Mouse (Mus musculus) heart, adult 2 months (tissue): ENCODE data around the gene Inpp5a. TPM values are rescaled to one million over a fixed set of nuclear protein-coding genes. Genes with fewer than 3 reads are reported as not detected.

ENCODE experiments used
- DNase-seq, 2 experiments: peaks; one replicate each; pipeline ENCODE4 v3.0.0; 2021
- H3K27ac ChIP-seq: fragments of 200-600 bp; 2 replicates; pipeline ENCODE4 v1.8.1; 2022
- H3K27me3 ChIP-seq: fragments of 200-500 bp; 2 replicates; pipeline ENCODE4 v1.6.1; 2012; ENCODE audit warnings: mild to moderate bottlenecking, low read length, inconsistent platforms, mixed read lengths; ENCODE audit not compliant: control insufficient read depth, insufficient read depth
- H3K36me3 ChIP-seq: fragments of 200-500 bp; 2 replicates; pipeline ENCODE4 v1.6.1; 2012; ENCODE audit warnings: low read length, inconsistent platforms; ENCODE audit not compliant: control insufficient read depth, insufficient read depth
- H3K4me1 ChIP-seq: fragments of 200-500 bp; 2 replicates; pipeline ENCODE4 v1.6.1; 2011; ENCODE audit warnings: low read length; ENCODE audit not compliant: control insufficient read depth, insufficient read depth
- H3K4me3 ChIP-seq: fragments of 200-600 bp; 2 replicates; pipeline ENCODE4 v1.8.1; 2022
- H3K79me2 ChIP-seq: fragments of 200-500 bp; replicated peaks from 2 replicates; pipeline ENCODE4 v1.6.1; 2012; ENCODE audit warnings: mild to moderate bottlenecking, inconsistent platforms, low read length, moderate library complexity, mixed read lengths; ENCODE audit not compliant: control insufficient read depth, insufficient read depth
- H3K9ac ChIP-seq: fragments of 200-500 bp; 2 replicates; pipeline ENCODE4 v1.6.1; 2012; ENCODE audit warnings: low read depth, mild to moderate bottlenecking, control low read depth, inconsistent platforms, low read length, mixed read lengths
- CTCF ChIP-seq: fragments of 200-600 bp; IDR thresholded peaks from 2 replicates; pipeline ENCODE4 v1.8.1; 2022; ENCODE audit warnings: antibody characterized with exemption, mild to moderate bottlenecking, moderate library complexity
- EP300 ChIP-seq: fragments of 200-500 bp; IDR thresholded peaks from 2 replicates; pipeline ENCODE4 v1.6.1; 2011; ENCODE audit warnings: low read depth, low read length, control low read depth; ENCODE audit not compliant: insufficient read depth
- POLR2A ChIP-seq: fragments of 200-500 bp; IDR thresholded peaks from 2 replicates; pipeline ENCODE4 v1.6.1; 2011; ENCODE audit warnings: mild to moderate bottlenecking, low read depth, low read length, control low read depth; ENCODE audit not compliant: insufficient read depth
- WGBS: fragments of 180-500 bp; shearing (Covaris S2); methylation state at CpG from one replicate; pipeline ENCODE4 v1.1.7; 2018; 5-methylcytosine and 5-hydroxymethylcytosine counted together
- intact Hi-C: fragments of 180-260 bp; cut with DNase I; formaldehyde crosslinking; loops from one replicate; pipeline ENCODE4 v1.15.1; 2025
- polyA plus RNA-seq: library from polyadenylated mRNA; depleted of rRNA; stranded (reverse); fragments of >200 nt; gene quantifications from 2 replicates; pipeline ENCODE4 v1.2.3, GENCODE M21; 2012
- total RNA-seq, 2 experiments: library from RNA; stranded (reverse); gene quantifications; 2 replicates each; pipeline ENCODE4 v1.2.3; 2021

Gene Inpp5a
- total and polyA plus RNA-seq, 3 experiments: 134 to 306 (median 280) TPM

- peaks cover 21% of the 10 kb centered on the region for H3K36me3 ChIP-seq
- WGBS: 49% methylated on average over 13 of the region's 13 CpGs
- H3K79me2 ChIP-seq: no peaks in the 10 kb centered on the region
- peak; percentile 57 to 62 for DNase-seq
- H3K4me3 ChIP-seq: no peak overlapping the region
- peak overlapping the region; percentile 40; the same call in 1 of the 2 replicates for H3K9ac ChIP-seq
- peak overlapping the region; percentile 98 for H3K27ac ChIP-seq
- TF ChIP-seq EP300: no peak
- TF ChIP-seq CTCF: no peak
- intact Hi-C loops: loop anchor here (1.0 kb wide), 1 partner anchor 56 kb away; no protein-coding TSS in a partner anchor
- no peaks in the 10 kb centered on the region for H3K27me3 ChIP-seq
- H3K4me1 ChIP-seq: peaks cover 47% of the 10 kb centered on the region
These were observed 25.5 kb upstream of the Inpp5a start for GRCm38 (mm10) chr7:139363281-139364004.

GRCm38 (mm10) chr7:139364005-139364557 lies 24.8 kb upstream of the Inpp5a start:
- no peaks in the 10 kb centered on the region for H3K27me3 ChIP-seq
- TF ChIP-seq POLR2A: no peak; the same call in 1 of the 2 replicates
- peak; percentile 98 for TF ChIP-seq EP300
- no peak for TF ChIP-seq CTCF
- no peaks in the 10 kb centered on the region for H3K79me2 ChIP-seq
- H3K9ac ChIP-seq: peak overlapping the region; percentile 40
- H3K27ac ChIP-seq: peak overlapping the region; percentile 98
- no peak overlapping the region; the same call in 1 of the 2 replicates for H3K4me3 ChIP-seq
- peaks cover 51% of the 10 kb centered on the region for H3K4me1 ChIP-seq
- intact Hi-C loops: loop anchor here (1.0 kb wide), 1 partner anchor 57 kb away; no protein-coding TSS in a partner anchor
- WGBS: 4% methylated on average over 9 of the region's 9 CpGs
- DNase-seq: peak; percentile 86 to 89
- H3K36me3 ChIP-seq: peaks cover 22% of the 10 kb centered on the region

- no peaks in the 10 kb centered on the region for H3K79me2 ChIP-seq
- 14% methylated on average over 13 of the region's 13 CpGs for WGBS
- peak overlapping the region; percentile 98 for H3K27ac ChIP-seq
- peak; percentile 38 to 48 for DNase-seq
- H3K9ac ChIP-seq: peak overlapping the region; percentile 8
- H3K36me3 ChIP-seq: peaks cover 26% of the 10 kb centered on the region
- TF ChIP-seq CTCF (no peak), EP300 (peak; percentile 78; the same call in 1 of the 2 replicates), POLR2A (0 out of 2 replicates have a peak, but pooled peaks have one; percentile 13)
- intact Hi-C loops: loop anchor here (1.0 kb wide), 1 partner anchor 58 kb away; no protein-coding TSS in a partner anchor
- H3K4me3 ChIP-seq: no peak overlapping the region
- H3K4me1 ChIP-seq: peaks cover 55% of the 10 kb centered on the region
- no peaks in the 10 kb centered on the region for H3K27me3 ChIP-seq
These were observed 23.7 kb upstream of the Inpp5a start for GRCm38 (mm10) chr7:139364936-139365830.

- Histone ChIP-seq H3K36me3 (peaks cover 26% of the 10 kb centered on the region), H3K4me1 (peaks cover 55% of the 10 kb centered on the region), H3K79me2 (no peaks in the 10 kb centered on the region), H3K9ac (no peak overlapping the region), H3K27me3 (no peaks in the 10 kb centered on the region), H3K27ac (peak overlapping the region; percentile 98), H3K4me3 (no peak overlapping the region)
- no peak for DNase-seq
- intact Hi-C loops: loop anchor here (1.0 kb wide), 2 partner anchors 23 to 68 kb away; partner anchors contain the start of gene Inpp5a
- WGBS: 56% methylated on average over 3 of the region's 3 CpGs
- TF ChIP-seq EP300 (no peak), POLR2A (no peak), CTCF (no peak)
These were observed 22.8 kb upstream of the Inpp5a start for GRCm38 (mm10) chr7:139366131-139366530.

- TF ChIP-seq POLR2A (no peak), CTCF (peak; percentile 56), EP300 (peak; percentile 90)
- DNase-seq: peak; percentile 54 to 71
- Histone ChIP-seq H3K79me2 (no peaks in the 10 kb centered on the region), H3K27me3 (no peaks in the 10 kb centered on the region), H3K4me3 (no peak overlapping the region), H3K36me3 (peaks cover 26% of the 10 kb centered on the region), H3K27ac (peak overlapping the region; percentile 98), H3K4me1 (peaks cover 55% of the 10 kb centered on the region), H3K9ac (no peak overlapping the region)
- 10% methylated on average over 4 of the region's 4 CpGs for WGBS
- intact Hi-C loops: loop anchor here (1.0 kb wide), 2 partner anchors 23 to 68 kb away; partner anchors contain the start of gene Inpp5a
These were observed 22.4 kb upstream of the Inpp5a start for GRCm38 (mm10) chr7:139366549-139366948.
